Mouse (Mus musculus): ENCODE results near the gene Pde4dip. TPM values are rescaled to one million over a fixed set of nuclear protein-coding genes. Genes with fewer than 3 reads are reported as not detected.

Gene Pde4dip
- 100 to 1,000 TPM; 195 to 235 (median 214) TPM for total RNA-seq (2022)

GRCm38 (mm10) chr3:97888168-97888901, at the start of gene Pde4dip:
Gene Pde4dip (minus strand): TSS chr3:97888707.
- peak; percentile 63 to 72 for DNase-seq (ENCODE audit: low spot score in 2 of 2)

DNA sequence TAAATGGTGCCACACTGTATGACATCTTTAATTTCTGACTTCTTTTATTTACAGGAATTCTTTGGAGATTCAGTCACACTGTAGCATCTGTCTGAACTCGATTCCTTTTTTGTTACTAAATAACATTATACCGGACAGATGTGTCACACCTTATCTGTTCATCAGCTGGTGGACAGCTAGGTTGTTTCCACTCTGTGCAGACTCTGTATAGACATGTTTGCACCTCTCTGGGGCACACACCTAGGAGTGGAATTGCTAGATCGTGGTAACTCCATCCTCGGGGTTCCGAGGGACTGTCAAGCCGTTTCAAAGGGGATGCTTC, 49.4 kb upstream of the Pde4dip start:
- no peak for DNase-seq (ENCODE audit: low spot score in 2 of 2)

DNA sequence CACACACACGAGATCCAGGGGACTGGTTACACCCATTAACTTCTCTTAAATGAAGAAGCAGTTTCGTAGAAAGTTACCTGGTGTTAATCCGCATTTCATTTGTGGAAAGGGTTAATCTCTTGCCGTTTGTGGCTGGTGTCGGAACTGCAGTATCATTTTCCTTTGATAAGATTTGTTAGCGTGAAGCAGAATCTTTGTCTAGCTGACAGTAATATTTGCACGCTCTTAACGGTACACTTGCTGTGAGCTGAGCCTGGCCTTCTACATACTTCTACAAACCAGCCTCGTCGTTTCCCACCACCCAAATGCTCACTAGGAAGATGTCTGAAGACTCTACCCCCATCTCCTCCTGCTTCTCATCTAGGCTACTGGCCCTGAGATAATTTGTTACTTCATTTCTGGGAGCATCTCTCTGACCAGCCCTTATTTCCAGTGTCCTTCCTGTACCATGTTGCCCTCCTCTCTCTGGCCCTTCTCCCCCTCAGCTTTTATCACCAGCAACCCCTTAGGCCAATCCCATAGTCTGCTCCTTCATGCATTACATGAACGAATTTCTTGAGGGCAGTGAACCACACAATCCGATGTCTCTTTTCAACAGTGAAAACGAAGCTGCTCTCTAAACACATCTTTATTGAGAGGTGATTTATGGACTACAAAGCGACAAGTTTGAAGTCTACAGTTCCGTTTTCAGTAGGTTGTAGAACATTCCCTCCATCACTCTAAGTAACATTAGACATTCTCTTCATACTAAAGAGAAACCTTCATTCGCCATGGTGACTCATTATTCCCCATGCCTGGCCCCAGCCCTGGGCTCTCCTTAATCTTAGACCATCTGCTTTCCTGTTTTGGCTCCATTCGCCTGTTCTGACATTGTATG, 48.8 kb upstream of the Pde4dip start:
- no peak for DNase-seq (ENCODE audit: low spot score in 2 of 2)

GRCm38 (mm10) chr3:97934331-97935300, 46.1 kb upstream of the Pde4dip start:
- no peak for DNase-seq (ENCODE audit: low spot score in 2 of 2)

DNA sequence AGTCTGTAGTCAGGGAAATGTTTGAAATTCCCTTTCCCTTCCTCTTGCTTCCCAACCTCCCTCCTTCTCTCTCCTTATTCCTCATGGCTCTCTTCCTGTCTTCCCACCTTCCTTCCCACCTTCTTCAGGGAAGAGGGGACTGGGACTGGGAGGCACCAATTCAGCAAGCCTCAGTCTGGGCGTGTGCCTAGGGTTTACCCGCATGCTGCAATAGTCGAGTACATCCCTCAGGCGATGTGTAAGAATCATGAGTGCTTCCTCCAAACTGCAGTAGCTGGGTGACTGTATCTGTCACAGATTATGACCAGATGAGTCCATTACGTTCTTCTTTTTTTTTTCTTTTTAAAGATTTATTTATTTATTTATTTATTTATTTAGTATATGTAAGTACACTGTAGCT, 45.3 kb upstream of the Pde4dip start:
- DNase-seq (ENCODE audit: low spot score in 2 of 2) = no peak

DNA sequence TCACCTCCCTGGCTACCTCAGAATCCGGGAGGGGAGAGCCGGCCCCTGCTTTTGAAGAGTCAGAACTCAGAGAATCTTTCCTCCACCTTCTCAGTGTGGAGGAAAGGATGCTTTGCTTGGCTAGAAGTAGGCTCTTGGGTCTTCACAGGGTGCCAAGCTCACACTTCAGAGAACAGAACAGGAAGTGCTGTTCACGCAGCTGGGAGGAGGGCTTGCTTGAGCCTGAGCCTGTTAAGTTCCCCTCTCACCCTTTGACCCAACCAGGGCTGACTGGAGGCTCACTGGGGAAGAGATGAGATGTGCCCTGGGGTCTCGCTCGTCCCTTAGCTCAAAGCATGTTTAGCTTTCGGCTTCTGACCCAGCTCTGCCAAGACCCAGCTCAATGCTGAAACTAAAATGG, 44.7 kb upstream of the Pde4dip start:
- DNase-seq (ENCODE audit: low spot score in 2 of 2) = no peak

GRCm38 (mm10) chr3:97932771-97933170, 44.3 kb upstream of the Pde4dip start:
- DNase-seq (ENCODE audit: low spot score in 2 of 2) = no peak

GRCm38 (mm10) chr3:97932131-97932530, 43.6 kb upstream of the Pde4dip start:
- DNase-seq (ENCODE audit: low spot score in 2 of 2) = no peak

- peak; percentile 57 to 64 for DNase-seq (ENCODE audit: low spot score in 2 of 2)
Observed at GRCm38 (mm10) chr3:97931310-97931885, 42.9 kb upstream of the Pde4dip start.

- DNase-seq (ENCODE audit: low spot score in 2 of 2) = no peak
Observed at GRCm38 (mm10) chr3:97930787-97931158, 42.3 kb upstream of the Pde4dip start.

GRCm38 (mm10) chr3:97930141-97930786, 41.8 kb upstream of the Pde4dip start:
- no peak for DNase-seq (ENCODE audit: low spot score in 2 of 2)

GRCm38 (mm10) chr3:97928968-97929858, 40.7 kb upstream of the Pde4dip start:
- DNase-seq (ENCODE audit: low spot score in 2 of 2) = peak; percentile 56 to 83

- no peak for DNase-seq (ENCODE audit: low spot score in 2 of 2)
Observed at GRCm38 (mm10) chr3:97927322-97927721, 38.8 kb upstream of the Pde4dip start.

DNA sequence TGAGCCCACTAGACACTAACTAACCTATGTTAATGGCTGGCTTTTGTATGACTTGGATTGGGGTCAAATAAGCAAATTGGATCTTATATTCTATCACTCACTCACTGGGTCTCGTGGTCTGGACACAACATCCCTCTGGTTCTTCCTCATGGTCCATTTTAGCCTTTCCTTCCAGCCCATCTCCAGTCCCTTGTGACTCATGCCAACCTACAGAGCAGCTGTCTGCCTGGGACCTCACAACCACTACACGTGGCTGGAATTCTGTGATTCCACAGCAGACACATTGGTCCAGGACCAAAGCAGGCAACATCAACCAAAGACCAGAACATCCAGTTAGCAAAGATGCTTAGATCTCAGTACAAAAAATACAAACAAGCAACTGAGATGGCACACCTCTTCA, 36.7 kb upstream of the Pde4dip start:
- no peak for DNase-seq (ENCODE audit: low spot score in 2 of 2)

DNA sequence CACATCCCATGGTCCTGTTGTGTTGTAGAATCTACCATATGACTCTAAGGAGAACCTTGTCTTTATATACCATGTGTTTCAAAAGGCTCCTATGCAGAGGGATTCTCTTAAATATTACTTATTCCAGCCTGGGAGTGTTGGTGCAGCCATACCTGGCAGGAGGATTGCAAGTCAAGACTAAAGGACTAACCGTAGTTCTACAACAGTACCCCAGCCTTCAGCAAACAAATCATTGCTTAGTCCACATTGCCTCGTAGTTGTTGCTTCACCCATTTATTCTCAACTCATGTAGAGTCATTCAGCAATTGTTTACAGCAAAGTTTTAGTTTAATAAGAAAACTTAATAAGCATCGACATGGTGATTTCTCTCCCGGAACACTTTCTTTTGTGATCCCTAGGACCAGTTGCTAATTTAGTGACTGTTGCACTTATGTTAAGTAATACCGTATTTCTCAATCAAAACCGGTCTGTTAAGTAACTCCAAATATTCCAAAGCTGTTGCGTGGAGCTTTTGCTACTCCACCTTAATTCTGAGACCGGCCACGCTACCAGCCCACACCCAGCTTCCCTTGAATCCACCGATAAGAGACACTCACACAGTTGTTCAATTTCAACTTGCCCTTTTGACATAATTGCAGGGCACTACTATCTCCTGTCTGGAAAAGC, 30.5 kb upstream of the Pde4dip start:
- DNase-seq (ENCODE audit: low spot score in 2 of 2) = no peak

- no peak for DNase-seq (ENCODE audit: low spot score in 2 of 2)
Observed at GRCm38 (mm10) chr3:97915081-97915480, 26.6 kb upstream of the Pde4dip start.

DNA sequence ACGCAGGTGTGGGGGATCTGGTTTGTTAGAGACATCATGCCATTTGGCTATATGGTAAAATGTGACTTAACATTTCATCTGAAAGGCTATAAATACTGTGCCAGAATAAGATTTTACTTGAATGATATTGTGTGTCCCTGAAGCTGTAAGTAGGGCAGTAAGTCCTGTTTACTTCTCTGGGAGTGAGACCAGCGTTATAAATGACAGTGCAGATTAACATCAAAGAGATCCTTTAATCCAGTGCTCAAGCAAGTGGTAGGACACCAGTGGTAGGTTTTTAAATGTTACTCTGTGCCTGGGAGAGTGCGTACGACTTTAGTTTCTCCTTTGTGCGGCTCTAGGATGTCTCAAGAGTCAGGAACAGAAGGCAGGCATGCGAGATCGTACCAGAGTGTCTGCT, 22.6 kb upstream of the Pde4dip start:
- no peak for DNase-seq (ENCODE audit: low spot score in 2 of 2)

DNA sequence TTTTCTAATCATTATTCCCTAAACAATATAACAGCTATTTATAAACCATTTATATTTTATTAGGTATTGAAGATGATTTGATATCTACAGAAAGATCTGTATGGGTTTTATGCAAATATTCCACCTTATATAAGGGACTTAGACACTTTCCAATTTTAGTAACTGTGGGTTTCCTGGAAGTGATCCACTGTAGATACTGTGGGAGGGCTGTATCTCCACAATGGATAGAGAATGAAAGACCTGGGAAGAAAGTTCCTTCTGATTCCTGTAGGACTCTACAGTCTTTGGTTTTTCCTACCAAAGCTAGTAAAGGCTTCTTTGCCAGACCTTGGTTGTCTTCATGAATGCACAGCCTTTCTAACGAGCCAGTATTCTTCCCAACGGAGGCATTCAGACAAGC, 21.2 kb upstream of the Pde4dip start:
- DNase-seq (ENCODE audit: low spot score in 2 of 2) = no peak

- DNase-seq (ENCODE audit: low spot score in 2 of 2) = no peak
Observed at GRCm38 (mm10) chr3:97901586-97901985, 13.1 kb upstream of the Pde4dip start.

Measured in layer of hippocampus, adult 8-10 months (tissue).